Mouse (Mus musculus) gastrocnemius, postnatal 10 days (tissue): ENCODE measurements around the gene Myo15b. TPM values are rescaled to one million over a fixed set of nuclear protein-coding genes. Genes with fewer than 3 reads are reported as not detected.
"Not testable (repeated sequence)": the region's sequence is repeated elsewhere in the genome, so short reads cannot be mapped to it uniquely, and the experiment has no call there.

Experiments
- DNase-seq: peaks from one replicate; pipeline ENCODE4 v3.0.0; 2021; ENCODE audit warnings: mixed read lengths
- total RNA-seq, 2 experiments: library from RNA; stranded (reverse); gene quantifications; 2 replicates each; pipeline ENCODE4 v1.2.3; 2021

Gene Myo15b
- total RNA-seq, 2 experiments from 2014 or later: not detected

- no peak for DNase-seq
Measured at GRCm38 (mm10) chr11:115831518-115831917, 26.7 kb upstream of the Myo15b start.

GRCm38 (mm10) chr11:115832064-115832463 lies 26.1 kb upstream of the Myo15b start:
- DNase-seq: no peak

- DNase-seq: peak; percentile 48
Measured at GRCm38 (mm10) chr11:115832523-115832922, 25.7 kb upstream of the Myo15b start.

GRCm38 (mm10) chr11:115833021-115833513 lies 25.1 kb upstream of the Myo15b start:
- no peak for DNase-seq

- no peak for DNase-seq
Measured at GRCm38 (mm10) chr11:115834033-115834432, 24.2 kb upstream of the Myo15b start.

- peak; percentile 12 for DNase-seq
Measured at GRCm38 (mm10) chr11:115836656-115837395, 21.4 kb upstream of the Myo15b start.

GRCm38 (mm10) chr11:115837606-115838345 lies 20.4 kb upstream of the Myo15b start:
- peak; percentile 16 for DNase-seq

- DNase-seq: peak; percentile 23
Measured at GRCm38 (mm10) chr11:115838895-115839311, 19.3 kb upstream of the Myo15b start.

GRCm38 (mm10) chr11:115839732-115840131 lies 18.5 kb upstream of the Myo15b start:
- DNase-seq: no peak

GRCm38 (mm10) chr11:115841044-115841443 lies 17.2 kb upstream of the Myo15b start:
- no peak for DNase-seq

GRCm38 (mm10) chr11:115841961-115842550 lies 16.1 kb upstream of the Myo15b start:
- no peak for DNase-seq

GRCm38 (mm10) chr11:115843141-115843890 lies 14.9 kb upstream of the Myo15b start:
- no peak for DNase-seq

- DNase-seq: no peak
Measured at GRCm38 (mm10) chr11:115843891-115844239, 14.3 kb upstream of the Myo15b start.

GRCm38 (mm10) chr11:115844240-115844639 lies 14.0 kb upstream of the Myo15b start:
- DNase-seq: no peak

- no peak for DNase-seq
Measured at GRCm38 (mm10) chr11:115845819-115846218, 12.4 kb upstream of the Myo15b start.

GRCm38 (mm10) chr11:115854674-115855073 lies 3.5 kb upstream of the Myo15b start:
- DNase-seq: no peak

GRCm38 (mm10) chr11:115857146-115857545 lies 1.1 kb upstream of the Myo15b start:
- not testable (repeated sequence) for DNase-seq

- no peak for DNase-seq
Measured at GRCm38 (mm10) chr11:115857936-115858335, 270 bp upstream of the Myo15b start.

GRCm38 (mm10) chr11:115859143-115859945 lies 1.1 kb downstream of the Myo15b start:
- DNase-seq: peak; percentile 96

- DNase-seq: no peak
Measured at GRCm38 (mm10) chr11:115863895-115864294, 5.7 kb downstream of the Myo15b start.

- no peak for DNase-seq
Measured at GRCm38 (mm10) chr11:115869393-115869792, 11.2 kb downstream of the Myo15b start.
